Mouse (Mus musculus) heart, embryonic 12.5 days (tissue): ENCODE measurements around the gene Josd2. TPM values are rescaled to one million over a fixed set of nuclear protein-coding genes. Genes with fewer than 3 reads are reported as not detected.
A peak's percentile ranks its signal among the peaks of the same experiment; 100 is the strongest.

Source experiments
- ATAC-seq: fragments of 200-750 bp; cut with Nextera tagmentation; 2 replicates; pipeline ENCODE4 v1.8.0; 2017; ENCODE audit warnings: moderate TSS enrichment, moderate library complexity; ENCODE audit not compliant: insufficient number of reproducible peaks, low FRiP score
- H3K27ac ChIP-seq: fragments of 300-500 bp; sonication (generic); 2 replicates; pipeline ENCODE4 v1.5.1; 2016; ENCODE audit warnings: mild to moderate bottlenecking, moderate library complexity; ENCODE audit not compliant: poor library complexity, severe bottlenecking
- H3K27me3 ChIP-seq: fragments of 300-500 bp; sonication (generic); replicated peaks from 2 replicates; pipeline ENCODE4 v1.6.1; 2016; ENCODE audit warnings: mild to moderate bottlenecking, moderate library complexity
- H3K36me3 ChIP-seq: fragments of 300-500 bp; sonication (generic); 2 replicates; pipeline ENCODE4 v1.6.1; 2016; ENCODE audit warnings: mild to moderate bottlenecking, moderate library complexity
- H3K4me1 ChIP-seq: fragments of 300-500 bp; sonication (generic); replicated peaks from 2 replicates; pipeline ENCODE4 v1.6.1; 2016; ENCODE audit warnings: mild to moderate bottlenecking
- H3K4me2 ChIP-seq: fragments of 300-500 bp; sonication (generic); 2 replicates; pipeline ENCODE4 v1.6.1; 2016; ENCODE audit warnings: mild to moderate bottlenecking, moderate library complexity
- H3K4me3 ChIP-seq: fragments of 300-500 bp; sonication (generic); 2 replicates; pipeline ENCODE4 v1.5.1; 2016; ENCODE audit warnings: mild to moderate bottlenecking
- H3K9ac ChIP-seq: fragments of 300-500 bp; sonication (generic); 2 replicates; pipeline ENCODE4 v1.6.1; 2016; ENCODE audit warnings: mild to moderate bottlenecking, moderate library complexity
- H3K9me3 ChIP-seq: fragments of 300-500 bp; sonication (generic); replicated peaks from 2 replicates; pipeline ENCODE4 v1.6.1; 2016; ENCODE audit warnings: mild to moderate bottlenecking, moderate library complexity
- WGBS: fragments of 180-500 bp; shearing (Covaris S2); methylation state at CpG from one replicate; pipeline ENCODE4 v1.1.7; 2016; 5-methylcytosine and 5-hydroxymethylcytosine counted together
- polyA plus RNA-seq: library from polyadenylated mRNA; unstranded; fragments of >200 nt; fragmentation: Nextera tagmentation; extraction: Ambion mirVana; gene quantifications from 2 replicates; pipeline ENCODE4 v1.2.1, GENCODE M21; 2016

Gene Josd2
- polyA plus RNA-seq, 1 experiment from 2014 or later = 141 TPM

- 0 out of 2 replicates have a peak, but pooled peaks have one; percentile 7 for ATAC-seq
- Histone ChIP-seq H3K27ac (peak overlapping the region; percentile 100), H3K9me3 (no peaks in the 10 kb centered on the region), H3K36me3 (peaks cover 5% of the 10 kb centered on the region; the same call in 1 of the 2 replicates), H3K4me1 (peaks cover 60% of the 10 kb centered on the region), H3K4me3 (peak overlapping the region; percentile 63), H3K9ac (peak overlapping the region; percentile 95), H3K4me2 (peak overlapping the region; percentile 91), H3K27me3 (peaks cover 6% of the 10 kb centered on the region)
- 12% methylated on average over 4 of the region's 4 CpGs for WGBS
These were observed 6.6 kb downstream of the Josd2 start for GRCm38 (mm10) chr7:44474419-44474818.

DNA sequence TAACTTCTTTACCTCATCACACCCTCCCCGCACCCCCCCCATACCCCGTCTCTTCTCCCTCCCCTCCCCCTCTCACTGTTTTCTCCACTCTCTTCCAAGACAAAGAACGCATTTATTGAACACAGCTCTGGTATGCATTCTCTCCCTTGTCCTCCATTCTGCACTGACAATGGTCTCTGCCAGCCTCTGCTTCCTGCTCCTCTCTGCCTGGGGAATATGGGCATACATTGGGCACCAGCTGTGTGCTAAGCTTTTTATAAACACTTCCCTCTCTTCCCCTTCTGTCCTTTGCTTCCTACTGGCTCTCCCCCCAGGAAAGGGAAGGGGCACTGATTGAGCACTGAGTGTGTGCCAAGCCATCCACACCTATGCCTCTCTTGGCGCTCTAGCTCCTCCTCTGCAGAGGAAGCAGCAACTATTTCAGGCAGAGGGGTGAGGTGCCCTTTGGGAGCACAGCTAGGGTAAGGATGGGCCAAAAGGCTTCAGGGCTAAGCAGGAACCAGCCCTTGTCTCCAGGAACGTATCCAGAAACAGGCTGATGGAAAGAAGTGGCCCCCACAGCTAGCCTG, 7.3 kb downstream of the Josd2 start:
- Histone ChIP-seq H3K27ac (peak overlapping the region; percentile 100), H3K9me3 (no peaks in the 10 kb centered on the region), H3K27me3 (peaks cover 14% of the 10 kb centered on the region), H3K36me3 (peaks cover 4% of the 10 kb centered on the region; the same call in 1 of the 2 replicates), H3K4me2 (peak overlapping the region; percentile 91), H3K4me1 (peaks cover 58% of the 10 kb centered on the region), H3K4me3 (peak overlapping the region; percentile 63), H3K9ac (peak overlapping the region; percentile 95)
- ATAC-seq = no peak
- 19% methylated on average over 5 of the region's 5 CpGs for WGBS

GRCm38 (mm10) chr7:44482836-44483435, 15.2 kb downstream of the Josd2 start:
- H3K4me2 ChIP-seq = peak overlapping the region; percentile 77
- H3K4me3 ChIP-seq = peak overlapping the region; percentile 35
- peak overlapping the region; percentile 84 for H3K27ac ChIP-seq
- peaks cover 15% of the 10 kb centered on the region for H3K36me3 ChIP-seq
- ATAC-seq = peak; percentile 83
- H3K4me1 ChIP-seq = peaks cover 42% of the 10 kb centered on the region
- peaks cover 18% of the 10 kb centered on the region for H3K27me3 ChIP-seq
- H3K9me3 ChIP-seq = no peaks in the 10 kb centered on the region
- peak overlapping the region; percentile 77 for H3K9ac ChIP-seq
- 38% methylated on average over 3 of the region's 3 CpGs for WGBS

DNA sequence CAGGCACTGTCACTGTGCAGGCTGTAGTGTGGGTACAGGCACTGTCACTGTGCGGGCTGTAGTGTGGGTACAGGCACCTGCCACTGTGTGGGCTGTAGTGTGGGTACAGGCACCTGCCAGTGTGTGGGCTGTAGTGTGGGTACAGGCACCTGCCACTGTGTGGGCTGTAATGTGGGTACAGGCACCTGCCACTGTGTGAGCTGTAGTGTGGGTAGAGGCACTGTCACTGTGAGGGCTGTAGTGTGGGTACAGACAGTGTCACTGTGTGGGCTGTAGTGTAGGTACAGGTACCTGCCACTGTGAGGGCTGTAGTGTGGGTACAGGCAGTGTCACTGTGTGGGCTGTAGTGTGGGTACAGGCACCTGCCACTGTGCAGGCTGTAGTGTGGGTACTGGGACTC, 16.3 kb downstream of the Josd2 start:
- Histone ChIP-seq H3K27ac (peak overlapping the region; percentile 13), H3K4me1 (peaks cover 39% of the 10 kb centered on the region), H3K4me2 (peak overlapping the region; percentile 48), H3K36me3 (peaks cover 21% of the 10 kb centered on the region), H3K9me3 (no peaks in the 10 kb centered on the region), H3K27me3 (peaks cover 12% of the 10 kb centered on the region), H3K9ac (peak overlapping the region; percentile 57; the same call in 1 of the 2 replicates), H3K4me3 (peak overlapping the region; percentile 28)
- no peak for ATAC-seq
- WGBS = 89% methylated on average over 1 of the region's 1 CpGs

- Histone ChIP-seq H3K27me3 (peaks cover 5% of the 10 kb centered on the region; the same call in 1 of the 2 replicates), H3K36me3 (peaks cover 24% of the 10 kb centered on the region), H3K9me3 (no peaks in the 10 kb centered on the region), H3K9ac (peak overlapping the region; percentile 57; the same call in 1 of the 2 replicates), H3K4me2 (peak overlapping the region; percentile 48), H3K27ac (peak overlapping the region; percentile 13), H3K4me3 (no peak overlapping the region), H3K4me1 (peaks cover 33% of the 10 kb centered on the region)
- 21% methylated on average over 5 of the region's 5 CpGs for WGBS
- no peak for ATAC-seq
These were observed 17.2 kb downstream of the Josd2 start for GRCm38 (mm10) chr7:44484841-44485571.

DNA sequence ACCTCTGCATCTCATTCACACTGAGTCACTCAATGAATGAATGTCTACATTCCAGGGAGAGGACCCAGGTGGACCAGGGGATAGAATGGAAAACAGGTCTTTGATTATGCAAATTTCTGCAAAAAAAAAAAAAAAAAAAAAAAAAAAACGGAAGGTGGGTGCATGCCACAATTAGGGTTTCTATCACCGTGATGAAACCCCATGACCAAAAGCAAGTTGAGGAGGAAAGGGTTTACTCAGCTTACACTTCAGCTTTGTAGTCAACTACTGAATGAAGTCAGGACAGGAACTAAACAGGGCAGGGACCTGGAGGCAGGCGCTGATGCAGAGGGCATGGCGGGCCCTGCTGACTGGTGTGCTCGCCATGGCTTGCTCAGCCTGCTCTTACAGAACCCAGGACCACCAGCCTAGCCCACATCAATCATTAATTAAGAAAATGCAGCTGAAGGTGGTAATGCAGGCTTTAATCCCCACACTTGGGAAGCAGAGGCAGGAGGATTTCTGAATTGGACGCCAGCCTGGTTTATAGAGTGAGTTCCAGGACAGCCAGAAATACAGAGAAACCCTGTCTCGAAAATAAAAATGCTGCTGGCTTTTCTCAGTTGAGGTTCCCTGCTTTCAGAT, 17.9 kb downstream of the Josd2 start:
- Histone ChIP-seq H3K9me3 (no peaks in the 10 kb centered on the region), H3K9ac (peak overlapping the region; percentile 22; the same call in 1 of the 2 replicates), H3K4me2 (no peak overlapping the region), H3K36me3 (peaks cover 31% of the 10 kb centered on the region), H3K27me3 (peaks cover 3% of the 10 kb centered on the region; the same call in 1 of the 2 replicates), H3K27ac (peak overlapping the region; percentile 13), H3K4me1 (peaks cover 28% of the 10 kb centered on the region), H3K4me3 (no peak overlapping the region)
- no peak for ATAC-seq
- WGBS = 64% methylated on average over 7 of the region's 7 CpGs

DNA sequence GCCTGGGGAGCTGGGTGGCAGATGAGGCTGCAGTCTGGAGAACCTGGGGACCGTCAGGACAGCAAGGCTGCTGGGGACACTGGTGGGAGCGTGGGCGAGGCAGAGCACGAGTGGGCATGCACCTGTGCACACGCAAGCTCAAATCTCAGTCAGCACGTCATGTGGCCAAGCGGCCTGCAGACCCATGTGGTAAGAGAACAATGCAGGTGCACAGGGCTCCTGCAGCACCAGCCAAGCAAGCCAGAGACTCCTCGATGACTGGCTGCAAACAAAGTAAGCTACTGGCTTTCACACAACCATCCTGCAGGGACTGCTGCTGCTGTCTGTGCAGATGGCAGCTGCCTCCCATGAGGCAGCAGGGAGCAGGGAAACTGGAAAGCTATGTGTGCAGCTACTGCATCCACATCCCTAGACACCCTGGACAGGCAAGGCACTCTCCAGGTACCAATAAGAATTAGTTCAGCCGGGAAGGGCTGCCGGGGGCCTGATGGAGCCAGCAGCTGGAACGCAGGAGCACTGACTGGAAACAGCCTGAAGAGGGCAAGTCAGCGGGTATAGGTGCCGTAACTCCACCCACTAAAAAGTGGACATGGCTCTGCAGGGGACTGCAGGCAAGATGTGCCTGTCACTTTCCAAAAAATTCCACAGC, 19.3 kb downstream of the Josd2 start:
- peaks cover 25% of the 10 kb centered on the region for H3K4me1 ChIP-seq
- peaks cover 45% of the 10 kb centered on the region for H3K36me3 ChIP-seq
- no peak overlapping the region for H3K4me3 ChIP-seq
- no peak overlapping the region for H3K4me2 ChIP-seq
- WGBS = 56% methylated on average over 13 of the region's 13 CpGs
- ATAC-seq = no peak
- peak overlapping the region; percentile 66 for H3K27ac ChIP-seq
- H3K27me3 ChIP-seq = no peaks in the 10 kb centered on the region
- H3K9me3 ChIP-seq = no peaks in the 10 kb centered on the region
- no peak overlapping the region for H3K9ac ChIP-seq

GRCm38 (mm10) chr7:44487936-44488335, 20.2 kb downstream of the Josd2 start:
- Histone ChIP-seq H3K4me1 (peaks cover 18% of the 10 kb centered on the region), H3K27me3 (no peaks in the 10 kb centered on the region), H3K9me3 (no peaks in the 10 kb centered on the region), H3K27ac (no peak overlapping the region), H3K4me3 (no peak overlapping the region), H3K4me2 (no peak overlapping the region), H3K36me3 (peaks cover 54% of the 10 kb centered on the region), H3K9ac (no peak overlapping the region)
- no peak for ATAC-seq
- WGBS = 81% methylated on average over 7 of the region's 7 CpGs

GRCm38 (mm10) chr7:44488545-44488944, 20.8 kb downstream of the Josd2 start:
- WGBS = 94% methylated on average over 8 of the region's 8 CpGs
- Histone ChIP-seq H3K36me3 (peaks cover 59% of the 10 kb centered on the region), H3K27ac (no peak overlapping the region), H3K4me1 (peaks cover 18% of the 10 kb centered on the region), H3K27me3 (no peaks in the 10 kb centered on the region), H3K4me3 (no peak overlapping the region), H3K9ac (no peak overlapping the region), H3K9me3 (no peaks in the 10 kb centered on the region), H3K4me2 (no peak overlapping the region)
- ATAC-seq = no peak

- peak overlapping the region; percentile 1; the same call in 1 of the 2 replicates for H3K9ac ChIP-seq
- ATAC-seq = no peak
- H3K9me3 ChIP-seq = no peaks in the 10 kb centered on the region
- peaks cover 54% of the 10 kb centered on the region for H3K36me3 ChIP-seq
- H3K4me2 ChIP-seq = no peak overlapping the region
- H3K27me3 ChIP-seq = no peaks in the 10 kb centered on the region
- peaks cover 14% of the 10 kb centered on the region for H3K4me1 ChIP-seq
- no peak overlapping the region for H3K27ac ChIP-seq
- no peak overlapping the region for H3K4me3 ChIP-seq
- 87% methylated on average over 4 of the region's 4 CpGs for WGBS
These were observed 22.5 kb downstream of the Josd2 start for GRCm38 (mm10) chr7:44490281-44490680.
